Mouse (Mus musculus) T-helper 2 cell (primary cell): ENCODE data around the gene Chaf1a.

Experiments
- in situ Hi-C: fragments of 300-600 bp; cut with MboI, MseI; formaldehyde crosslinking; loops from one replicate; pipeline ENCODE4 v1.15.1; 2025; ENCODE audit warnings: high pct_unique_total_duplicates

The Chaf1a gene

GRCm38 (mm10) chr17:56040030-56040856 is at the start of gene Chaf1a:
TSS of gene Chaf1a (plus strand) at chr17:56040439.
- in situ Hi-C loops: no loop called here

DNA sequence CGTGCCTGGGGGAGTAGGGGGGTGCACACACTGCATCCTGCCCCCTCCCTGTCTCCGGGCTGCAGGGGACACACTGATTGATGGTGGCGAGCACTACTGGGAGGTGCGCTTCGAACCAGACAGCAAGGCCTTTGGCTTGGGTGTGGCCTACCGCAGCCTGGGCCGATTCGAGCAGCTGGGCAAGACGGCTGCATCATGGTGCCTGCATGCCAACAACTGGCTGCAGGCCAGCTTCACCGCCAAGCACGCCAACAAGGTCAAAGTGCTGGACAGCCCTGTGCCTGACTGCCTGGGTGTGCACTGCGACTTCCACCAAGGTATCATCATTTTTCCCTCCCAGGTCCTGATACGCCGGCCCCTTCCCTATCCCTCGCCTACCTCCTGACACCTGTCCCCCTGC is 44.2 kb upstream of the Chaf1a start:
- in situ Hi-C loops: no loop called here

- in situ Hi-C loops: loop anchor here (25.0 kb wide), 1 partner anchor 1287 kb away; the partner anchor contains the start of gene Vav1
Observed at GRCm38 (mm10) chr17:55999794-56000499, 40.3 kb upstream of the Chaf1a start.

- in situ Hi-C loops: loop anchor here (25.0 kb wide), 1 partner anchor 1284 kb away; the partner anchor contains the start of gene Vav1
Observed at GRCm38 (mm10) chr17:56003000-56003399, 37.2 kb upstream of the Chaf1a start.

DNA sequence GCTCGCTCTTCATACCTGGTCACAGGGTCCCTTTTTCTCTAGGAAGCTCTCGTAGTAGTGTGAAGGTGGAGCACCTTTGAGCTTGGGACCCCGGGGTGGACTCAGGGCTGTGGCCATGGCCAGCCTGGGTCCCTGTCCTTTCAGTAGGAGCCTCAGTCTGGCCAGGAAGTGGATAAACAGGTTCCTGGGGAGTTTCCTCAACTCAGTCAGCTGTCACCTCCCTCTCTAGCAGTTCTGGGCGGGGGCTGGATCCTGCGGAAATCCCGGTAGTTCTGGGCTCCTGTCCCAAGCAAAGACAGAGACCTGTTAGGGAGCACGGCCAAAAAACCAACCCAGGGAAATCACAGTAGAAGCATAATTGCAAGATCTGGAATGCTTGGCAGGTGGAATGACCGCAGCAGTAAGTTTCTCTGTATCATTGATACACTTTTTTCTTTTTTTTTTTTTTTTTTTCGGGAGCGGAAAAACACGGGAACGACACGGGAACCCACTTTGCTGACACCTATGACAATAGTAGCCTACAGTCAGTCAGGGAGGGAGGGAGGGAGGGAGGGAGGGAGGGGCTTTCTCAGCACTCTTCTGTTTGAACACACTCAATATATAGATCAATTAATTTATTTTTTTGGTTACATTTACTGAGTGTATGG is 34.7 kb upstream of the Chaf1a start, which contains the start of the genes Stap2 and Mpnd:
Gene Stap2 (minus strand): TSS at position 170 of the 647 bp plus-strand sequence.
Gene Mpnd (plus strand): TSS at position 297 of the 647 bp plus-strand sequence.
- in situ Hi-C loops: loop anchor here (5.0 to 25.0 kb wide), 3 partner anchors 1282 to 1863 kb away; partner anchors contain the start of gene Vav1

DNA sequence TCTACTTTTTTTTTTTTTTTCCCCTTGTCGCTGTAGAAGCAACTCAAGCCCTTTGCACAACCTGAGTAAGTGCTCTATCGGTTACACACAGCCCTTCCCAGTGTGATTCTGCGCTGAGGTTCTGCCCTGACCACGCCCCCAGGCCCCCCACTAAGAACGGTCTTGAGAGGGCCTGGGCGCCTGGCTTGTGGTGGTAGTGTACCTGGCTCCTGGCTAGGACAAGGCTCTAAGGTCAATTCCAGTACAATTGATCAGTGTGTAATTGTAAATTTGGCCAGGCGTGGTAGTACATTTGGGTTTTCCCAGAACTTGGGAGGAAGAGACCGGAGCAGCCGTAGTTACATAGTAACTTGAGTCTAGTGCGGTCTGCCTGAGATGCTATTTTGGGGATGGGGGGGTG is 33.3 kb upstream of the Chaf1a start:
- in situ Hi-C loops: loop anchor here (5.0 to 25.0 kb wide), 3 partner anchors 1280 to 1865 kb away; partner anchors contain the start of gene Vav1

- in situ Hi-C loops: loop anchor here (5.0 to 25.0 kb wide), 3 partner anchors 1280 to 1865 kb away; partner anchors contain the start of gene Vav1
Observed at GRCm38 (mm10) chr17:56007444-56008355, 32.5 kb upstream of the Chaf1a start.

DNA sequence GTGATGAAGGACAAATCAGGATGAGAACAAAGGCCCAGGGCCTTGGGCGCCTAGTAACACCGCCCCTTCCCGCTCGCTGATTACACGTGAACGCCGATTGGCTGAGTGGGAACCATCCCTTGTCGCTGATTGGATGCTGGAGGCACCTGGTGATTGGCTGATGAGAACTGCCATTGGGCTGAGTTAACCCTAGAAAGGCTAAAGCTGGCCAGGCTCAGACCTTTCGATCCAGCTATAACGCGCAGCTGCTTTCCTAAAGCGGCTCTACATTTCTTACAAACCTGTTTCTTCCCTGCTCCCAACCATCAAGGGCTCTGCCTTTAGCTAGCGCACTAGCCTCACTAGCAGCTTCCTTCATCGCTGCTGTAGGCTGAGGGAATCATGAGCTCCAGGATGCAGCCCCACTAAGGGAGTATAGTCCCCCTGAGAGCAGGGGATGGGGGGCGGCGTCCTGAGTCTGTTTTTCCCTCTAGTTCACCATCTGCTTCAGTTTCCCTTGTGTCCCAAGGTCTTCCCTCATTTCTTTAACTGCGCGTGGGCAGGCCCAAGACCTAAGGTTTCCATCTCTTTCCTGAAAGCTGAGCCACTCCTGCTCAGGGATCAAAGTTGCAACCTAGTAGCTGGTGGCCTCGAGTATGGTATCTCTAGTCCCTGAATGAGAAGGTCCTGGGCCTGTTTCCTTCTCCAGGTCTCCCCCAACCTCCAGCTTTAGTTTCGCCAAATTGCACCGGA is 31.7 kb upstream of the Chaf1a start:
- in situ Hi-C loops: loop anchor here (5.0 to 25.0 kb wide), 3 partner anchors 1279 to 1866 kb away; partner anchors contain the start of gene Vav1

DNA sequence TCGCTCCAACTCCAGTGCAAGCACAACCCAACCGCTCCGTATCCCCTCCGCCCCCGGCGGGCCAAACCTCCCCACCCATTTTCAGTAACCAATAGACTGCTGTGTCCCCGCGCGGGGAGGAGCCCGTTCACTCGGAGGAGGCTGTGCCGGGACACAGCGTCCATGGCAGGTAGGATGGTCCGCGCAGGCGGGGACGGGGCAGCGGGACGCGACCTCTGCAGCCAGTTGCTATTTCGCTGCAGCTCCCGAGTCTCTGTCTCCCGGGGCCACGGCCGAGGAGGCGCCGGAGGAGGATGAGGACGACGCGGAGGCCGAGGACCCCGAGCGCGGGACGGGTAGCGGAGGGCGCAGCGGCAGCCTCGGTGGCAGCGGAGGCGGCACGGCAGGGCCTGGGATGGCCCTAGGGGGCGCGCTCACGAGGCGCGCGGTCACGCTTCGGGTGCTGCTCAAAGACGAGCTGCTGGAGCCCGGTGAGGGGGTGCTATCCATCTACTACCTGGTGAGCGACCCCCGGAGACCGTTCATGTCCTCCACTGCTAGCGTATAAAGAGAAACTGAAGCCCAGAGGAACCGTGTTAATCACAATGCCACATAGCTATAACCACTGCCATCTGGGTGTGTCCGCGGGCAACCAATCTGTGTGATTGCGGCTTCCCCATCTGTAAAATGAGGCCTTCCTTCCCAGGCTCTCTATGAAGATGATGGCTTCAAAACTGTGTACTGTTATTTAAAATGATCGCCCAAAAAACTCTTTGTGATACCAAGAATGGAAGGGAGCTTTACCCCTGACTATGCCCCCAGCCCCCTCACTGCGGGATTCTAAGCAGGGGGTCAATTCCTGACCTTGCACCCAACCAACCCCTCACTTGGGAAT is 30.9 kb upstream of the Chaf1a start:
- in situ Hi-C loops: loop anchor here (5.0 to 25.0 kb wide), 3 partner anchors 1278 to 1867 kb away; partner anchors contain the start of gene Vav1

GRCm38 (mm10) chr17:56009962-56010240 is 30.3 kb upstream of the Chaf1a start:
- in situ Hi-C loops: loop anchor here (5.0 to 25.0 kb wide), 3 partner anchors 1277 to 1868 kb away; partner anchors contain the start of gene Vav1

GRCm38 (mm10) chr17:56010255-56010654 is 30.0 kb upstream of the Chaf1a start:
- in situ Hi-C loops: loop anchor here (25.0 kb wide), 1 partner anchor 1277 kb away; the partner anchor contains the start of gene Vav1

DNA sequence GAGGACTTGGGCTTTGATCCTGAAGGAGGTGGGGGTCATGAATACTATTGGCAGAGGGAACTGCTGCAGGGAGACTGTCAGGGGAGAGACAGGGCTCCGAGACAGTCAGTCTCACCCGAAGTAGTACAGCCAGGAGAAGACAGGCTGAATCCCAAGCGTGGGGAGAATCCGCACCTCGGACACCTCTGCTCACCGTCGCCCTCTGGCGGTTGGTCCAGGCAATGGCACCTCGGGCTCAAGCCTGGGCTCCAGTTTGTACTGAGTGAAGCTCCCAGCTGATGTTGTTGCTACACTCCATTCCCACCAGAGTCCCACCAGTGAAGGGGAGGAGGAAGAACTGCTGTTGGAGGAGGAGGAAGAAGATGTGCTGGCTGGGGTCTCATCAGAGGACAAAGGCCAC is 29.6 kb upstream of the Chaf1a start:
- in situ Hi-C loops: loop anchor here (25.0 kb wide), 1 partner anchor 1277 kb away; the partner anchor contains the start of gene Vav1

- in situ Hi-C loops: loop anchor here (25.0 kb wide), 1 partner anchor 1276 kb away; the partner anchor contains the start of gene Vav1
Observed at GRCm38 (mm10) chr17:56011441-56011840, 28.8 kb upstream of the Chaf1a start.

DNA sequence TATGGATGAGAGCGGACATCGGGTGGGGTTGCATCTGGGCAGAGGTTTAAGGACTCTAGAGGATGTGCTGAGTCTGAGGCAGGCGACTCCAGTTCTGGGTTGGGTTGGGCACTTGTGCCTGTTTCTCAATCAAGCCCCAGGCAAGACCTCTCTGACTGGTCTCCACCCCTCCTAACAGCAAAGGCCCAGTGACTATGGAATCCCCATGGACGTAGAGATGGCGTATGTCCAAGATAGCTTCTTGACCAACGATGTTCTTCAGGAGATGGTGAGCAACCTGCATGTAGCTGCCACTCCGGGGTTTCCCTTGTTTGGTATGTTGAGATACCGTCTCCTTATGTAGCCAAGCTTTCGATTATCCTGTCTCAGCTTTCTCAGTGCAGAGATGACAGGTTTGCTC is 24.9 kb upstream of the Chaf1a start:
- in situ Hi-C loops: loop anchor here (25.0 kb wide), 1 partner anchor 1272 kb away; the partner anchor contains the start of gene Vav1

DNA sequence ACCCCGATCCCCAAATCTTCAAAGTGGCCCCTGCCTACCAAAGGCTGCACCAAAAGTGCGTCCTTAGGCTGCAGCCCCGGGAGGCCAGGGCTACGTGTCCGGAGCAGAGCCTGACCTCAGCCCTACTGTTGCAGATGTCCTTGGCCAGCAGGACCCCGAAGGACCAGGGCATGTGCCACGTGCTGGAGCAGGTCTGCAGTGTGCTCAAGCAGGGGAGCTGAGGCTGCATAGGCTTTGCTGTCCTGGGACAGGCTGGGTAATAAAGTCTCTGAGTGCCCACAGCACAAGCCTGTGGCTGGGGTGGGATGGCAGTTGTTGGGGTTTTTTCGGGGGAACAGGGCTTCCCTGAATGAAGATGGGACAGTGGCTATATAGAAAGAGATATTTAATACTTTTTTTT is 23.9 kb upstream of the Chaf1a start:
- in situ Hi-C loops: loop anchor here (25.0 kb wide), 1 partner anchor 1271 kb away; the partner anchor contains the start of gene Vav1

GRCm38 (mm10) chr17:56016793-56017785 is 23.1 kb upstream of the Chaf1a start:
- in situ Hi-C loops: loop anchor here (25.0 kb wide), 1 partner anchor 1270 kb away; the partner anchor contains the start of gene Vav1

DNA sequence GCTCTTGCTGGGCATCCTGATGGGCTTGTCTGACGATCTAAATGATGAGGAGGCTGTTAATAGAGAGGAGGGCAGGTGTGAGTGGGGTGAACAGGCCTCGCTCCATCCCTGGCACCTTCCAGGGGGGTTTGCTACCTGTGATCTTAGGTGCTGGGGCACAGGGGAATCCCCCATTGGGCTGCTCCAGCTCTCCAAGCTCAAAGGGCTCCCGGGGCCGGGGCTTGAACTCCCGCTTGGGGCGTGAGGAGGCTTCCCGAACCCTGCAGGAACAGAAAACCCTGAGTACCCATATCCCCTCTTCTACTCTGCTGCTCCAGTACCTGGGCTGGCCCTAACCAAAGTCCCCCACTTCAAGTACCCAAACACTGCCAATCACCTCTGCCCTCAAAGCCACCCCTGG is 22.4 kb upstream of the Chaf1a start:
- in situ Hi-C loops: loop anchor here (25.0 kb wide), 1 partner anchor 1269 kb away; the partner anchor contains the start of gene Vav1
